Mouse (Mus musculus) liver, postnatal 0 days (tissue): Measurements from ENCODE around the gene Macrod2. TPM values are rescaled to one million over a fixed set of nuclear protein-coding genes. Genes with fewer than 3 reads are reported as not detected.

ENCODE experiments used
- ATAC-seq: fragments of 200-750 bp; cut with Nextera tagmentation; 2 replicates; pipeline ENCODE4 v1.8.0; 2017; ENCODE audit warnings: mild to moderate bottlenecking, moderate library complexity
- DNase-seq: peaks from one replicate; pipeline ENCODE4 v3.0.0-alpha.2; 2016
- H3K27ac ChIP-seq: fragments of 300-500 bp; sonication (generic); 2 replicates; pipeline ENCODE4 v1.5.1; 2014; ENCODE audit warnings: antibody characterized with exemption, moderate library complexity, mild to moderate bottlenecking, low read depth
- H3K27me3 ChIP-seq: fragments of 300-500 bp; sonication (generic); 2 replicates; pipeline ENCODE4 v1.6.1; 2014; ENCODE audit warnings: low read length, control low read depth, mixed read lengths; ENCODE audit not compliant: insufficient read depth
- H3K36me3 ChIP-seq: fragments of 300-500 bp; sonication (generic); replicated peaks from 2 replicates; pipeline ENCODE4 v1.6.1; 2014; ENCODE audit warnings: mild to moderate bottlenecking, control low read depth, low read length, moderate library complexity, mixed read lengths; ENCODE audit not compliant: insufficient read depth
- H3K4me1 ChIP-seq: fragments of 300-500 bp; sonication (generic); 2 replicates; pipeline ENCODE4 v1.6.1; 2014; ENCODE audit warnings: antibody characterized with exemption, mild to moderate bottlenecking, control low read depth; ENCODE audit not compliant: insufficient read depth
- H3K4me2 ChIP-seq: fragments of 300-500 bp; sonication (generic); 2 replicates; pipeline ENCODE4 v1.6.1; 2014; ENCODE audit warnings: low read depth, mild to moderate bottlenecking, low read length, moderate library complexity, mixed read lengths
- H3K4me3 ChIP-seq: fragments of 300-500 bp; sonication (generic); 2 replicates; pipeline ENCODE4 v1.5.1; 2014; ENCODE audit warnings: low read depth, low read length
- H3K9ac ChIP-seq: fragments of 300-500 bp; sonication (generic); replicated peaks from 2 replicates; pipeline ENCODE4 v1.6.1; 2014; ENCODE audit warnings: mild to moderate bottlenecking, moderate library complexity
- H3K9me3 ChIP-seq: fragments of 300-500 bp; sonication (generic); 2 replicates; pipeline ENCODE4 v1.6.1; 2016; ENCODE audit warnings: mild to moderate bottlenecking, control low read depth, low read length, mixed read lengths
- CTCF ChIP-seq: sonication (generic); IDR thresholded peaks from 2 replicates; pipeline ENCODE4 v1.5.1; 2016; ENCODE audit warnings: antibody characterized with exemption, low read depth
- EP300 ChIP-seq: IDR thresholded peaks from 2 replicates; pipeline ENCODE4 v1.6.1; 2016; ENCODE audit warnings: antibody characterized with exemption, low read depth, mild to moderate bottlenecking
- WGBS: fragments of 180-500 bp; shearing (Covaris S2); extraction: QIAGEN DNeasy Blood & Tissue Kit; methylation state at CpG from one replicate; pipeline ENCODE4 v1.1.7; 2014; ENCODE audit not compliant: insufficient replicate concordance; 5-methylcytosine and 5-hydroxymethylcytosine counted together
- polyA plus RNA-seq: library from polyadenylated mRNA; unstranded; fragments of >200 nt; fragmentation: Nextera tagmentation; extraction: Ambion mirVana; gene quantifications from 2 replicates; pipeline ENCODE4 v1.2.1, GENCODE M21; 2015

The Macrod2 gene
- polyA plus RNA-seq, 1 experiment from 2014 or later = 9.3 TPM

DNA sequence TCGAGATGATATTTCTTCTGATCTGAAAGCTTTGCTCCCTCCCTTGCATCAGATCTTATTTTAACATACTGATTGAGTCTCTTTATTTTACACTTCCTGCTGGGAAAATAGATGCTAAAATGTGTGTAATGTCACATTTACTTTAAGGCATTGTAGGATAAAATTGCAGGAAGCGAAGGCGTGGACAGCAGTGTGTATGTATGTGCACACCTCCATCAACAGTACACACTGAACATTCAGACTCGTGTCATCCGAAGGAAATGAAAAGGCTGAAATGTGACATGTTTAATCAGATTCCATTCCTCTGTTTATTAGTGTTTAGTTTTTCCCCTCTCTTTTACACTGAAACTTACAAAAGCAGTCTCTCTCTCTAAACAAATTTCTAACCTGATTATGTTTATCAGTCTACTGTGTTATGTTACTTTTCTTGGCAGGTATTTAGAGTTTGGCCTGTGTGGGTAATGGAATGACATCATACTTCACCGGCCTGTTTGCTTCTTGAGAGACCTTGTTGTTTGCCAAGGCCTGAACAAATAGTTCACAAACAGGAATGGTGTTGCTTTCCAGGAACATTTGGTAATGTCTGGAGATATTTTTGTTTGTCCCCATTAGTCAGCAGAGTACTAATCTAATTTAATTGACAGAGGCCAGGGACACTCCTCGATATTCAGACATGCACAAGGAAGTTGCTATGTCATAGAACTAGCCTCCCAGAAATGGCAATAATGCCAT, 1588.7 kb downstream of the Macrod2 start:
- H3K27ac ChIP-seq = no peak overlapping the region
- H3K9me3 ChIP-seq = no peaks in the 10 kb centered on the region
- WGBS = 65% methylated on average over 7 of the region's 7 CpGs
- no peaks in the 10 kb centered on the region for H3K36me3 ChIP-seq
- no peak overlapping the region for H3K4me3 ChIP-seq
- no peak for DNase-seq
- no peak for ATAC-seq
- no peaks in the 10 kb centered on the region for H3K27me3 ChIP-seq
- H3K9ac ChIP-seq = no peak overlapping the region
- TF ChIP-seq EP300 (no peak), CTCF (no peak)
- H3K4me2 ChIP-seq = no peak overlapping the region
- H3K4me1 ChIP-seq = no peaks in the 10 kb centered on the region

DNA sequence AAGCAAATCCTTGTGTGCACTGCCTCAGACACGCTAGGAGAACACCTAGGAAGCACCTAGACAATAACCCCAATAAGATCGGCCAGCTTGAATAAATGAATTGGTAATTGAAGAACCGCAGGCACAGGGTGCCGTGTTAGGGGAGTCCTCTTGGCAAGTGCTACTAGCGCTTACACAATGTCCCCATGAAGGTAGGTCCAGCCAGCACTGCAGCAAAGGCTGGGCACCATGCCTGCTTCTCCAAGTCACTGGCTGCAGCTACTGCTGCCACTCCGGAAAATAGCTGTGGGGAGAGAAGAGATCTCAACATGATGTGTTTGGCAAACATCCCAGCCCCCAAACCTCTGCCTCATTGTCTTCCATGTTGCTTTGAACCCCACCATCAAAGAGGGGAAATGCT, 1603.8 kb downstream of the Macrod2 start:
- H3K27me3 ChIP-seq = no peaks in the 10 kb centered on the region
- H3K36me3 ChIP-seq = no peaks in the 10 kb centered on the region
- no peak overlapping the region for H3K9ac ChIP-seq
- DNase-seq (no peak), ATAC-seq (no peak)
- no peak overlapping the region for H3K27ac ChIP-seq
- H3K4me1 ChIP-seq = no peaks in the 10 kb centered on the region
- TF ChIP-seq EP300 (no peak), CTCF (no peak)
- H3K4me2 ChIP-seq = no peak overlapping the region
- WGBS = 79% methylated on average over 6 of the region's 6 CpGs
- H3K4me3 ChIP-seq = no peak overlapping the region
- H3K9me3 ChIP-seq = no peaks in the 10 kb centered on the region

GRCm38 (mm10) chr2:142024534-142025155, 1629.5 kb downstream of the Macrod2 start:
- no peak for TF ChIP-seq CTCF
- no peak for TF ChIP-seq EP300
- no peak for DNase-seq
- H3K4me1 ChIP-seq = no peaks in the 10 kb centered on the region
- no peak overlapping the region for H3K4me3 ChIP-seq
- no peak for ATAC-seq
- H3K9me3 ChIP-seq = no peaks in the 10 kb centered on the region
- no peak overlapping the region for H3K4me2 ChIP-seq
- no peak overlapping the region for H3K27ac ChIP-seq
- 80% methylated on average over 4 of the region's 4 CpGs for WGBS
- no peaks in the 10 kb centered on the region for H3K27me3 ChIP-seq
- H3K9ac ChIP-seq = no peak overlapping the region
- no peaks in the 10 kb centered on the region for H3K36me3 ChIP-seq

DNA sequence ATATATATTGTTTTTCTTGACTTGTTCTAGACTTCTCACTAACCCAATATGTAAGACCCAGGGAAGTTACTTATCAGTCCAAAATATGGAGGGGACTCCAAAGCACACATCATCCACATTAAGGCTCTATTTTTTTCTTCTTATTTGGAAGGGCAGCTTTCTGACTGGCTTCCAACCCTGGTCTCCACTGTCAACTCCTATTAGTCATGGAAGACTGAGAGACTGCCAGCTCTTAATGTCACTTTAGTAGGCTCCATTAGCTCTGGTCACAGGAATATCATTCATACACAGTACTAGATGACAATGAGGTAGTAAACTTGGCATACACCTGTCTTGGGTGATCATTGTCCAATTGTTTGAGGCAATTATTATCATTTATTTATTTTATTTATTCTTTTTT, 1631.6 kb downstream of the Macrod2 start:
- H3K4me1 ChIP-seq = no peaks in the 10 kb centered on the region
- H3K9ac ChIP-seq = no peak overlapping the region
- no peaks in the 10 kb centered on the region for H3K27me3 ChIP-seq
- no peak overlapping the region for H3K27ac ChIP-seq
- DNase-seq (no peak), ATAC-seq (no peak)
- no peaks in the 10 kb centered on the region for H3K9me3 ChIP-seq
- no peaks in the 10 kb centered on the region for H3K36me3 ChIP-seq
- no peak overlapping the region for H3K4me2 ChIP-seq
- TF ChIP-seq EP300 = no peak
- TF ChIP-seq CTCF = no peak
- no peak overlapping the region for H3K4me3 ChIP-seq

GRCm38 (mm10) chr2:142030756-142031646, 1635.9 kb downstream of the Macrod2 start:
- no peak overlapping the region for H3K4me3 ChIP-seq
- no peaks in the 10 kb centered on the region for H3K9me3 ChIP-seq
- DNase-seq = no peak
- TF ChIP-seq CTCF (no peak), EP300 (no peak)
- H3K27ac ChIP-seq = no peak overlapping the region
- no peaks in the 10 kb centered on the region for H3K4me1 ChIP-seq
- ATAC-seq = no peak
- no peak overlapping the region for H3K9ac ChIP-seq
- 59% methylated on average over 10 of the region's 10 CpGs for WGBS
- H3K36me3 ChIP-seq = no peaks in the 10 kb centered on the region
- no peak overlapping the region for H3K4me2 ChIP-seq
- H3K27me3 ChIP-seq = no peaks in the 10 kb centered on the region

- Histone ChIP-seq H3K4me1 (no peaks in the 10 kb centered on the region), H3K27ac (no peak overlapping the region), H3K4me3 (no peak overlapping the region), H3K36me3 (no peaks in the 10 kb centered on the region), H3K27me3 (no peaks in the 10 kb centered on the region), H3K4me2 (no peak overlapping the region), H3K9me3 (no peaks in the 10 kb centered on the region), H3K9ac (no peak overlapping the region)
- TF ChIP-seq CTCF = no peak
- 71% methylated on average over 6 of the region's 6 CpGs for WGBS
- ATAC-seq = no peak
- DNase-seq = no peak
Measured at GRCm38 (mm10) chr2:142055576-142055975, 1660.5 kb downstream of the Macrod2 start.
